Mouse (Mus musculus) brain, embryonic 14.5 days (tissue): ENCODE measurements around the gene Nlgn3.

Experiments
- CTCF ChIP-seq: fragments of 200-500 bp; IDR thresholded peaks from 2 replicates; pipeline ENCODE4 v1.5.1; 2012; ENCODE audit warnings: inconsistent platforms, mild to moderate bottlenecking, moderate library complexity, borderline replicate concordance; ENCODE audit not compliant: insufficient read depth, insufficient read length; ENCODE audit errors: extremely low read depth
- POLR2A ChIP-seq: fragments of 200-500 bp; IDR thresholded peaks from 2 replicates; pipeline ENCODE4 v1.6.1; 2012; ENCODE audit warnings: mild to moderate bottlenecking, inconsistent platforms, borderline replicate concordance; ENCODE audit not compliant: poor library complexity, insufficient read depth, insufficient read length, severe bottlenecking; ENCODE audit errors: extremely low read depth

DNA sequence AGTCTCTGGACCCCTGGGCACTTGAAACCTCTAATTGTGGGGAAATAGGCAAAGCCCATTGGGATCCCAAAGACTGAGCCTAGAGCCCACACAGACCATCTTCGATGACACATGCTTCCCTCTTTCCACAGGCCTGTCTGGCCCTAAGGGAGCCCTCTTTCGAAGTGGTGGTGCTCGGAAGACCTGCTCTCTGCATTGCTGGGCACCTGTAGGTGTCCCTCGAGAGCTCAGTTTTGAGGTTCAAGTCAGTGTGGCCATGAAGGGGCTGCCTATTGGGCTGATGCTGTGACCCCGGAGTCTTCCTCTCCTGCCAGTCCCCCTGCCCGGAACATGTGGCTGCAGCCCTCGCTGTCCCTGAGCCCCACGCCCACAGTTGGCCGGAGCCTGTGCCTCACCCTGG lies 2.7 kb downstream of the Nlgn3 start:
- TF ChIP-seq POLR2A (no peak), CTCF (no peak)
